Mouse (Mus musculus): ENCODE results near the gene Adamts10.

- no peak for TF ChIP-seq CTCF (IDR thresholded peaks at IDR 0.05; ENCODE audit: low read depth)
- TF ChIP-seq EP300 (IDR thresholded peaks at IDR 0.05; ENCODE audit: low read depth) = no peak
Measured at GRCm38 (mm10) chr17:33494586-33494985, 29.4 kb upstream of the Adamts10 start.
